Mouse (Mus musculus): ENCODE results near the gene Asic2. TPM values are rescaled to one million over a fixed set of nuclear protein-coding genes. Genes with fewer than 3 reads are reported as not detected.

Gene Asic2
- polyA plus RNA-seq, 1 experiment from 2014 or later: 0.06 TPM

DNA sequence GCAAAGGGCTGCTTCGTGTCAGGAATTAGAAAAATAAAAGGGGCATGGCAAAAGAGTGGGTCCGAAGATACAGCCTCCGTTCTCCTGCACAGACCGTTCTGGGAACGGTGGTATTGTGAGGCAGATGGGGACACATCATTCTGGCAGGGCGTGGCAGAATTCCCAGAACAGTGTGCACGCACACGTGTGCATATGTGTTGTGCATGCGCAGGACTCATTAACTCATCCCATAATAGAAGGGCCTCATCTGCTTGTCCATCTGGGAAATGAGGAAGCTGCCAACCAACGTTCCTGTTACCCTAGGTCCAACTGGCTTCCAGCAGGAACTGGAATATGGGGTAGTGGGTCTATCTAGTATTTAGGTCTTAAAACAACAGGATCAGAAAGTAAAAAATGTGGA is 455.8 kb downstream of the Asic2 start:
- no peak overlapping the region for H3K4me3 ChIP-seq
- H3K9me3 ChIP-seq (replicated peaks): no peaks in the 10 kb centered on the region
- H3K4me2 ChIP-seq: no peak overlapping the region
- no peaks in the 10 kb centered on the region for H3K36me3 ChIP-seq
- no peak for ATAC-seq (ENCODE audit: insufficient number of reproducible peaks, low FRiP score)
- no peak overlapping the region for H3K9ac ChIP-seq
- H3K27ac ChIP-seq (ENCODE audit: poor library complexity, severe bottlenecking): no peak overlapping the region
- WGBS: 82% methylated on average over 10 of the region's 10 CpGs
- no peaks in the 10 kb centered on the region; the same call in 1 of the 2 replicates for H3K27me3 ChIP-seq (replicated peaks)
- H3K4me1 ChIP-seq (replicated peaks): 0 out of 2 replicates have a peak, but pooled peaks cover 3% of the 10 kb centered on the region

DNA sequence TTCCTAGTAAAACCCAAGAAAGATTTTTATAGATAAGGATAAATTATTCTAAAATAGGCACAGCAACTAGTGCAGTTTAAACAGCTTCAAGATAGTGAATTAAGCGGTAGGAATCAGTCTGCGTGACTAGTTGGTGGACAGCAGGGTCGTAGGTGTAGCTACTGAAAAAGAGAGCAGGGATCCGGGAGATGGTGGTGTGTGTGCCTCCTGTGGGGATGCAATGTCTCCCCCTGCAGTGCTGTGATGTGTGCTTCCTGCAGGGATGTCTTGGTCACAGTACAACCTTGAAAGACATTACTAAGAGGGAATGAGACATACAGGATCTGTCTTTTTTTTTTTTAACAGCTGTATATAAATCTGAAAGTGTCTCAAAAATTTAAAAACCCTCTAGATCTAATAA is 456.9 kb downstream of the Asic2 start:
- no peaks in the 10 kb centered on the region for H3K9me3 ChIP-seq (replicated peaks)
- no peak overlapping the region for H3K9ac ChIP-seq
- WGBS: 54% methylated on average over 4 of the region's 4 CpGs
- ATAC-seq (ENCODE audit: insufficient number of reproducible peaks, low FRiP score): no peak
- H3K4me3 ChIP-seq: no peak overlapping the region
- no peak overlapping the region for H3K4me2 ChIP-seq
- H3K4me1 ChIP-seq (replicated peaks): 0 out of 2 replicates have a peak, but pooled peaks cover 3% of the 10 kb centered on the region
- H3K27me3 ChIP-seq (replicated peaks): no peaks in the 10 kb centered on the region
- no peak overlapping the region for H3K27ac ChIP-seq (ENCODE audit: poor library complexity, severe bottlenecking)
- no peaks in the 10 kb centered on the region for H3K36me3 ChIP-seq

DNA sequence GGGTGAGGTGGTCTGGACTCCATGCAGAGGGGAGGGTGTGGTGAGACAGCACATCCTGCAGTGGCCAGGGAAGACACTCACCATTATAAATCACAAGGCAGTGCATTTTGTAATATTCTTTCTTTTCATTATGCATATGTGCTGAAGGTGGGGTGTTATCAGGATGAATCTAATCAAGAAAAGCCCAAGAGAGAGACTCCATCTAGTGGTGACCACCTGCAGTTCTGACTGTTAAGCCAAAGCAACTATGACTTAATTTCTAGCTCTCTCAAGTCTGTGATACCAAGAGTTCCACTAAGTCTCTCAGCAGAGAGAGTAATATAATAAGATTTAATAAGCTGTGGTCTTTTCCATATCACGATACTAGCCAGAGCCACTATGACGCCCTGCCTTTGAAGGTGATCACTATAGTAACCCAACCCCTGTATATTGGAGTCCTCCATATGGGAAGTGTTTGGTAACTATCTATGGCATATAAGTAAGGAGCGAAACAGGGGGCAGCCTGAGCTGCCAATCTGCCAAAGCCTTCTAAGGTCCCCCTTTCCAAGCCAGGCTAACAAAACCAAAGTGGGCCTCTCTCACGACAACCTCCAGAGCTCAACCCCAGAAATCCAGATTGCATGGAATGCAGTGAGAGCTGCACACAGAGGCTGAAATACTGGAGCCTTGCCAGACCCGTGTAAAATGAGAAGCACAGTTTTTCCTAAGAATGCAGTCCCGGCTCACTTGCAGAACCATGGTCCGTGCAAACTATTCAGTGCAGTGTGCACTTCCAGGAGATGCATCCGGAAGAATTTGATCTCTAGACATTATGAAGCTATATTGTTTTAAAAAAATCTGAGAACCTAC is 459.6 kb downstream of the Asic2 start:
- Histone ChIP-seq H3K9me3 (replicated peaks) (no peaks in the 10 kb centered on the region), H3K9ac (no peak overlapping the region), H3K4me2 (no peak overlapping the region), H3K36me3 (no peaks in the 10 kb centered on the region), H3K4me1 (replicated peaks) (0 out of 2 replicates have a peak, but pooled peaks cover 3% of the 10 kb centered on the region), H3K4me3 (no peak overlapping the region), H3K27ac (ENCODE audit: poor library complexity, severe bottlenecking) (no peak overlapping the region), H3K27me3 (replicated peaks) (no peaks in the 10 kb centered on the region)
- WGBS: 50% methylated on average over 8 of the region's 8 CpGs
- ATAC-seq (ENCODE audit: insufficient number of reproducible peaks, low FRiP score): no peak

DNA sequence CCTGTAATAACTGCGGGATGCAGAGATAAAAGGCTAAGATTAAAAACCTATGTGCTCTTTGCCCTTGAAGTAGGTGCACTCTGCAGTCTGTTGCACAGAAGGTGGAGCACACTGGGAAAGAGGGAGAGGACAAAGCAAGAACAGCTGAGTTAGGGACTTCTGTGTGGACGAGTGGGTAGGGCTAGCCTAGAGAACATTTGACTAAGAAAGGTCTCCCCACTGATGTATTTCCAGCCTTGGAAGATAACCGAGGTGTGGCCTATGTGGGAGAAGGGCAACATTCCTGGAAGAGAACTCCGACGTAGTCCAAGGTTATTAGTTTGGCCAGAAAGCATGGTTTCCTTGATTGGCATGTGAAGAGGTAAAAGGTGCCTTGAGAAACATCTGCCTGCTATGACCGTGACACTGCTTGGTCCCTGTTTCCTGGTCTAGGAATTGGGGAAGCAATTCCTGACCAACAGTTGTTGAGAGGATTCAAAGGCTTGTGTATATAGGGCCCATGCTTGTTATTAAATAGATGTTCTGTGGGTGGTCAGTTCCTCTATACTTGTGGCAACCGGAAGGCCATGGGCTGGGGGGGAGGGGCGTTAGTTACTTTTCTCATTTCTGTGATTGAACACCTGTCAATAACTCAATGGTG is 463.3 kb downstream of the Asic2 start:
- Histone ChIP-seq H3K27ac (ENCODE audit: poor library complexity, severe bottlenecking) (no peak overlapping the region), H3K4me2 (no peak overlapping the region), H3K4me3 (no peak overlapping the region), H3K36me3 (no peaks in the 10 kb centered on the region), H3K4me1 (replicated peaks) (0 out of 2 replicates have a peak, but pooled peaks cover 3% of the 10 kb centered on the region), H3K9me3 (replicated peaks) (no peaks in the 10 kb centered on the region), H3K27me3 (replicated peaks) (no peaks in the 10 kb centered on the region), H3K9ac (no peak overlapping the region)
- WGBS: 71% methylated on average over 8 of the region's 8 CpGs
- no peak for ATAC-seq (ENCODE audit: insufficient number of reproducible peaks, low FRiP score)

DNA sequence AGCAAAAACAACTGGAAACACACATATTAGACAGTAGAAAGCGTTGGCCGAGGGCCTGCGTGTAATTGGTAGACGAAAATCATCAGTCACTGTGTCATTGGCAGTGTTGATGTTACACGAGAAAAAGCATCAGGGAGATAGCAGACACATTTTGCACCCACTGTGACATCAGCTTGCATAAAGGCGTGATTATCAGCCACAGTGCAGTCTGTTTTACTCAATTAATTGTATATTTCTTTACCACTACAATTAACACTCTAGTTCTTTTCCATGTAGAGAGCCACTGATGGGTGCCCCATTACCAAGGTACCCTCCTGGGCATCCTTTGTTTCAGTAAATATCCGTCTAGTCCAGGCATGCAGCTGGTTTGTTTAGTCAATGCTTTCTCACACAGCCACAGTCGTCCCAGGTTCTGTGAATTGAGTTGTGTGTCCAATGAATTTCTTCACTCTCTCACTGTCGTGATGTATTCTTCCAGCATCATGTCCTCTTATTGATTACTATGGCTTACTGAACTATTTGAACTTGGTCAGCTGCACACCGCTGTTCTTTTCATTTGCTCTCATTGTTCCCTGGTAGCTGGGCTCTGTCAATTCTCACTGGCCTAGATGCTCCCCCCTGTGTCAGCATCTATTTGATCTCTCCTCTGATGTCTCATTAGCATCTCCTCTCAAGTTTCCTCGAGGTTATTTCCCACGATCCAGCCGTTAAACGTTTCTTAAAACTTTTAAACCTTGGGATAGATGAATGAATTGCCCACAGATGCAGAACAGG is 466.6 kb downstream of the Asic2 start:
- no peaks in the 10 kb centered on the region for H3K9me3 ChIP-seq (replicated peaks)
- no peaks in the 10 kb centered on the region for H3K4me1 ChIP-seq (replicated peaks)
- H3K27ac ChIP-seq (ENCODE audit: poor library complexity, severe bottlenecking): no peak overlapping the region
- H3K4me3 ChIP-seq: no peak overlapping the region
- no peak for ATAC-seq (ENCODE audit: insufficient number of reproducible peaks, low FRiP score)
- H3K9ac ChIP-seq: no peak overlapping the region
- 45% methylated on average over 14 of the region's 14 CpGs for WGBS
- H3K4me2 ChIP-seq: no peak overlapping the region
- no peaks in the 10 kb centered on the region for H3K27me3 ChIP-seq (replicated peaks)
- H3K36me3 ChIP-seq: no peaks in the 10 kb centered on the region

DNA sequence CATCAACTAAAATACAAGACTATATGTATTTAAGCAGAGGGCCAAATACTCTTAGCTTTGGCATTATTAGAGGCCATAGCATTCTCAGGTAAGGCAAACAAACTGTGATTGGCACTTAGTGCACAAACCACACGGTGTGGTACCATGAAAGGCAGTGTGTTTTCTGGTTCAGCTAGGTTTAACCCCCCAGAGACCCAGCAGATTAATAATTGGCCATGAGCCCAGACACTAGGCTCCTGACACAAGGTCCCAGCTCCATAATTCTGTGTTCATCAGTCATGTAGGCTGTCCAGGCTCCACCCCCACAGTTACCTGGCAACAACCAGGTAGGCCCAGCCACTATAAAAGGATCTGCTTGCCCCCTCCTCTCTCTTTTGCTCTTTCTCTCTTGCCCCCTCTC is 469.3 kb downstream of the Asic2 start:
- 66% methylated on average over 1 of the region's 1 CpGs for WGBS
- no peak for ATAC-seq (ENCODE audit: insufficient number of reproducible peaks, low FRiP score)
- Histone ChIP-seq H3K4me2 (no peak overlapping the region), H3K4me3 (no peak overlapping the region), H3K36me3 (no peaks in the 10 kb centered on the region), H3K9me3 (replicated peaks) (no peaks in the 10 kb centered on the region), H3K27me3 (replicated peaks) (0 out of 2 replicates have a peak, but pooled peaks cover 10% of the 10 kb centered on the region), H3K4me1 (replicated peaks) (no peaks in the 10 kb centered on the region), H3K9ac (no peak overlapping the region), H3K27ac (ENCODE audit: poor library complexity, severe bottlenecking) (no peak overlapping the region)

DNA sequence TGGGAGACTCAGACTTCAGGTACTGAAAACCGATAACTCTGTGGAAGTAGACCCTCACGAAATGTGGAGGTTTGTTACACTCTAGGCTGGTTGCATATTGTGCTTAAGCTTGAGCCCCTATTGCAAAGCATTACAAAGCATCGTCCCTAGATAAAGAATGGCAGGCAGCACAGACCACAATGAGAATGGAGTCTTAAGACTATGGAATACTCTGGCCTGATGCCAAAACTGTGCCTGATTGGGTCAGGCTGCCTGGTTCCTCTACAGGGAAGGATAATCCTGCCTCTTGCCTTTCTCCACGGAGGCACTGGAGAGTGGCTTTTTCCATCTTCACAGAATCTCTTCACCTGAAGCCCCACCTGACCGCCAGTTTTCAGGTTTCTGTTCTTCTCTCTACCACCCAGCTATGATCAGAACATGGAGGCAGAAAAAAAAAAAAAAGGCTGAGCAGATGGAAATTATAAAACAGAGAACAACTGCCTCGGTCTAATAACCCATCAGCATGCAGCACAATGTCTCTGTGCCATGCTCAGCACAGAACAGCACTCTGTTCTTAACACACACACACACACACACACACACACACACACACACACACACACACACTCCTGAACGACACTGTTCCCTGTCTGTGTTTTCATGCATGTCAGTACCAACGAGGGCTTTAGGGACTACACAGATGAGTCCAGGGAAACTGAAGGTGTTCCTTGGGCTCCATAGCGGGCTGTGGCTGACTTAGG is 470.4 kb downstream of the Asic2 start:
- no peaks in the 10 kb centered on the region for H3K4me1 ChIP-seq (replicated peaks)
- H3K4me3 ChIP-seq: no peak overlapping the region
- H3K9me3 ChIP-seq (replicated peaks): no peaks in the 10 kb centered on the region
- no peaks in the 10 kb centered on the region for H3K36me3 ChIP-seq
- H3K9ac ChIP-seq: no peak overlapping the region
- H3K27me3 ChIP-seq (replicated peaks): 0 out of 2 replicates have a peak, but pooled peaks cover 10% of the 10 kb centered on the region
- H3K4me2 ChIP-seq: no peak overlapping the region
- no peak for ATAC-seq (ENCODE audit: insufficient number of reproducible peaks, low FRiP score)
- 61% methylated on average over 9 of the region's 9 CpGs for WGBS
- no peak overlapping the region for H3K27ac ChIP-seq (ENCODE audit: poor library complexity, severe bottlenecking)

DNA sequence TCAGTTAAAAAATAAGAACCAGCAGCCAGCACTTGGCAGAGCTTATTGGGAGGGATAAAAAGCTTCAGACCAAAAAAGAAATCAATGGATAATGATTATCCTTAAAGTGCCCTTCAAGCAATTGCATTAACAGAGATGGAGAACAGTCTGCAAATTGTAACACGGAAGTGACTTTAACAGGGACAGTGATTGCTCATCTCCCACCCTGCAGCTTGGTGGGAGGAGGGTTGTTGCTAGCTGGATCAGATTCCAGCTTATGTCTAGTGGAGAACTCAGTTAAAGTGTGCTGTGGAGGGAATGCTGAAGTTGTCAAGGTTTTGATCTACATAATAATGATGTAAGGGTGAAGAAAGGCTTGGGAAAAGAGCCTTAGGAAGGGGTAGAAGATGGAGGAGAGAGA is 471.8 kb downstream of the Asic2 start:
- Histone ChIP-seq H3K4me1 (replicated peaks) (no peaks in the 10 kb centered on the region), H3K27ac (ENCODE audit: poor library complexity, severe bottlenecking) (no peak overlapping the region), H3K9me3 (replicated peaks) (no peaks in the 10 kb centered on the region), H3K4me2 (no peak overlapping the region), H3K36me3 (no peaks in the 10 kb centered on the region), H3K27me3 (replicated peaks) (0 out of 2 replicates have a peak, but pooled peaks cover 10% of the 10 kb centered on the region), H3K9ac (no peak overlapping the region), H3K4me3 (no peak overlapping the region)
- WGBS: 37% methylated on average over 1 of the region's 1 CpGs
- ATAC-seq (ENCODE audit: insufficient number of reproducible peaks, low FRiP score): no peak

DNA sequence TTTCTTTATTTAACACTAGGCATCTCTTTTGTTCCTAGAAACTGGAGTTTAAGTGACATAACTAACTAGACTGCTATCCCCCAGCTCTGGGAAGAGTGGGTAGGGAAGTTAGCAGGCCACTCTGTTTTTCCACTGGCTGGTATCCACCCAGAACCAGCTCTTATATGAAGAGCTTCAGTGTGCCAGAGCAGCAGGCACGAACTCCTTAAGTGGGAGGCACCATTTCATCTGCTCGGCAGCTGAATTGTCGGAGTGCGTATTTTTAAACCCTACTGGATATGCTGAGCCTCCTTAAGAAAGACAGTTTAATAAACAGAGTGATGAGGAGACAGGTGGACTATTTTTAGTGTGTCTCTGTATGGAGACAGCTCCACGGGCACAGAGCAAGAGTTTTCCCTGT is 475.9 kb downstream of the Asic2 start:
- Histone ChIP-seq H3K27me3 (replicated peaks) (0 out of 2 replicates have a peak, but pooled peaks cover 10% of the 10 kb centered on the region), H3K9ac (no peak overlapping the region), H3K4me1 (replicated peaks) (no peaks in the 10 kb centered on the region), H3K9me3 (replicated peaks) (no peaks in the 10 kb centered on the region), H3K4me2 (no peak overlapping the region), H3K36me3 (no peaks in the 10 kb centered on the region), H3K4me3 (no peak overlapping the region), H3K27ac (ENCODE audit: poor library complexity, severe bottlenecking) (no peak overlapping the region)
- ATAC-seq (ENCODE audit: insufficient number of reproducible peaks, low FRiP score): no peak
- 72% methylated on average over 5 of the region's 5 CpGs for WGBS

DNA sequence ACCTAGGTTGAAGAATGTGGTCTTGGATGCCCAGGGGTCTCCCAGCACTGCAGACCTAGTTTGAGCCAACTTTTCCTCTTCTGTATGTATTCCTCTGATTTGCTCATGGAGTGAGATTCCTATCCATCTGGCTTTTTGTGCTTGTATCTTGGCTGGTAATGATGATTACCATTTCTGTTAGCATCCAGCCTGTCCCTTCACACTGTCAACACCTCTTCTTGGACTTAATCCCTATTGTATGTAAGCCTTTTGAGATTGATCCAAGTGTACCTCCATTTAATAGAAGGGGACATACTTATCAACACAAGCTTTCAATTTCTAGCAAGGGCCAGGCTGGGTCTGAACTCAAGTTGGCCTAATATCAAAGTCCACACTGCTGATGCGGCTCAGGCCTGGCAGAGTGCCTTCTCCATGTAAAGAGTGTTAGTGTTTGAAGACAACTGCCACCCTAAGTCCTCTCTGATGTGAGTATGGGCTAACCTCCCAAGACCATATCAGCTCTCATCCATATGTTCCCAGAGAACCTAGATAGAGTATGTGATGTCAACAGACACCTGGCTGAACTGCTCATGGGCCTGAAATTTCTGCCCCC is 479.0 kb downstream of the Asic2 start:
- ATAC-seq (ENCODE audit: insufficient number of reproducible peaks, low FRiP score): no peak
- no peak overlapping the region for H3K9ac ChIP-seq
- WGBS: 61% methylated on average over 1 of the region's 1 CpGs
- H3K27ac ChIP-seq (ENCODE audit: poor library complexity, severe bottlenecking): no peak overlapping the region
- H3K36me3 ChIP-seq: no peaks in the 10 kb centered on the region
- no peaks in the 10 kb centered on the region for H3K27me3 ChIP-seq (replicated peaks)
- H3K4me3 ChIP-seq: no peak overlapping the region
- H3K9me3 ChIP-seq (replicated peaks): no peaks in the 10 kb centered on the region
- no peaks in the 10 kb centered on the region for H3K4me1 ChIP-seq (replicated peaks)
- H3K4me2 ChIP-seq: no peak overlapping the region

Data from heart, embryonic 12.5 days (tissue).